Mouse (Mus musculus) intestine, embryonic 14.5 days (tissue): ENCODE measurements at regions not wholly inside any gene's neighbourhood (a gene's known extent, or its start where the extent isn't known, plus 50 kb on each side); places are given as distances from the start of the nearest gene placed in this dataset.

Experiments used
- ATAC-seq: fragments of 200-750 bp; cut with Nextera tagmentation; replicated peaks from 2 replicates; pipeline ENCODE4 v1.8.0; 2017; ENCODE audit warnings: low read depth, moderate number of reproducible peaks, moderate TSS enrichment, moderate library complexity; ENCODE audit not compliant: low FRiP score, low TSS enrichment
- DNase-seq: peaks from one replicate; pipeline ENCODE4 v3.0.0-alpha.2; 2018; ENCODE audit warnings: low spot score
- H3K27ac ChIP-seq: fragments of 300-500 bp; sonication (generic); 2 replicates; pipeline ENCODE4 v1.5.1; 2014; ENCODE audit warnings: low read depth, mild to moderate bottlenecking, control low read depth
- H3K27me3 ChIP-seq: fragments of 300-500 bp; sonication (generic); replicated peaks from 2 replicates; pipeline ENCODE4 v1.6.1; 2014; ENCODE audit warnings: low read length, control low read depth; ENCODE audit not compliant: control insufficient read depth, insufficient read depth
- H3K36me3 ChIP-seq: fragments of 300-500 bp; sonication (generic); 2 replicates; pipeline ENCODE4 v1.6.1; 2014; ENCODE audit warnings: low read length, control low read depth; ENCODE audit not compliant: control insufficient read depth, insufficient read depth
- H3K4me1 ChIP-seq: fragments of 300-500 bp; sonication (generic); replicated peaks from 2 replicates; pipeline ENCODE4 v1.6.1; 2014; ENCODE audit warnings: low read length, control low read depth, mixed read lengths; ENCODE audit not compliant: control insufficient read depth, insufficient read depth
- H3K4me2 ChIP-seq: fragments of 300-500 bp; sonication (generic); 2 replicates; pipeline ENCODE4 v1.6.1; 2014; ENCODE audit warnings: low read length
- H3K4me3 ChIP-seq: fragments of 300-500 bp; sonication (generic); 2 replicates; pipeline ENCODE4 v1.5.1; 2014; ENCODE audit warnings: low read depth, low read length, control low read depth, mixed read lengths
- H3K9ac ChIP-seq: fragments of 300-500 bp; sonication (generic); 2 replicates; pipeline ENCODE4 v1.6.1; 2014; ENCODE audit warnings: mild to moderate bottlenecking, low read length
- H3K9me3 ChIP-seq: fragments of 300-500 bp; sonication (generic); 2 replicates; pipeline ENCODE4 v1.6.1; 2016; ENCODE audit warnings: low read length, control low read depth; ENCODE audit not compliant: control insufficient read depth
- WGBS: fragments of 180-500 bp; shearing (Covaris S2); extraction: QIAGEN DNeasy Blood & Tissue Kit; methylation state at CpG from one replicate; pipeline ENCODE4 v1.1.7; 2014; 5-methylcytosine and 5-hydroxymethylcytosine counted together

GRCm38 (mm10) chr1:184130897-184131296, 96.8 kb upstream of the 1700056E22Rik start:
- Histone ChIP-seq H3K27me3 (no peaks in the 10 kb centered on the region), H3K4me2 (no peak overlapping the region), H3K4me1 (no peaks in the 10 kb centered on the region), H3K4me3 (no peak overlapping the region), H3K27ac (no peak overlapping the region), H3K36me3 (no peaks in the 10 kb centered on the region), H3K9me3 (no peaks in the 10 kb centered on the region), H3K9ac (no peak overlapping the region)
- DNase-seq: no peak
- 82% methylated on average over 4 of the region's 4 CpGs for WGBS
- ATAC-seq: no peak

GRCm38 (mm10) chr1:184127321-184127720, 93.2 kb upstream of the 1700056E22Rik start:
- Histone ChIP-seq H3K4me1 (no peaks in the 10 kb centered on the region), H3K9me3 (no peaks in the 10 kb centered on the region), H3K27me3 (no peaks in the 10 kb centered on the region), H3K9ac (no peak overlapping the region), H3K4me2 (no peak overlapping the region), H3K4me3 (no peak overlapping the region), H3K27ac (no peak overlapping the region), H3K36me3 (no peaks in the 10 kb centered on the region)
- 86% methylated on average over 4 of the region's 4 CpGs for WGBS
- no peak for ATAC-seq
- no peak for DNase-seq

- no peaks in the 10 kb centered on the region for H3K4me1 ChIP-seq
- H3K9ac ChIP-seq: no peak overlapping the region
- H3K4me3 ChIP-seq: no peak overlapping the region
- DNase-seq: no peak
- no peaks in the 10 kb centered on the region for H3K9me3 ChIP-seq
- H3K27me3 ChIP-seq: no peaks in the 10 kb centered on the region
- H3K4me2 ChIP-seq: no peak overlapping the region
- WGBS: 81% methylated on average over 3 of the region's 3 CpGs
- no peaks in the 10 kb centered on the region for H3K36me3 ChIP-seq
- no peak overlapping the region for H3K27ac ChIP-seq
- no peak for ATAC-seq
Measured at GRCm38 (mm10) chr1:184126909-184127308, 92.8 kb upstream of the 1700056E22Rik start.
